Mouse (Mus musculus): ENCODE measurements around the gene Yaf2. TPM values are rescaled to one million over a fixed set of nuclear protein-coding genes. Genes with fewer than 3 reads are reported as not detected.

Gene Yaf2
- 55.7 TPM for polyA plus RNA-seq (2017; shearing (Covaris generic))

GRCm38 (mm10) chr15:93336925-93337761, at the start of gene Yaf2:
Gene Yaf2, minus strand, starts transcription at chr15:93336935.

GRCm38 (mm10) chr15:93274679-93275583, 61.8 kb downstream of the Yaf2 start, which contains the start of gene Gxylt1:
Gene Gxylt1, minus strand, starts transcription at chr15:93275179.

Other genes starting within 250 kb of the Yaf2 start
- 22.2 TPM for gene Gxylt1, start 61.8 kb downstream of the Yaf2 start, polyA plus RNA-seq (2017; shearing (Covaris generic))
- 76.6 TPM for gene Zcrb1, start 61.4 kb upstream of the Yaf2 start, polyA plus RNA-seq (2017; shearing (Covaris generic))
- gene Pphln1, start 61.4 kb upstream of the Yaf2 start, polyA plus RNA-seq (2017; shearing (Covaris generic)), result 38.5 TPM

All from naive thymus-derived CD4-positive, alpha-beta T cell, adult 5 months (primary cell).